Mouse (Mus musculus): ENCODE data around the gene Nfix. TPM values are rescaled to one million over a fixed set of nuclear protein-coding genes. Genes with fewer than 3 reads are reported as not detected.

The Nfix gene
- polyA plus RNA-seq, 1 experiment from 2014 or later: 61.4 TPM

DNA sequence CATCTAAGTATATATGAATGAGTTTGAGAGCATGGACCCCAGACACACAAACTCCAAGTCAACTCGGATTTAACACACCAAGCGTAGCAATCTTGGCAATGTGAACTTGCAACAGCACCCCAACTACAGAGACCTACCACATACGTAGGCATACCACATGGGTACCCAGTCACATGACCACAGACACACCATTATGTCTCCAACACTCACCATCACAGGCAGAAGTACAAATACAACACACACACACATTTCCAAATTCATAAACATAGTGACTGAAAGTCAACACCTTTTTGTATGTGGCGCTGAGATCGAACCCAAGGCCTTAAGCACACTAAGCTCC lies 9.8 kb upstream of the Nfix start:
- Histone ChIP-seq H3K36me3 (no peaks in the 10 kb centered on the region), H3K27me3 (peaks cover 30% of the 10 kb centered on the region), H3K4me1 (peaks cover 22% of the 10 kb centered on the region), H3K4me3 (replicated peaks) (no peak overlapping the region), H3K9ac (no peak overlapping the region), H3K9me3 (replicated peaks) (no peaks in the 10 kb centered on the region), H3K27ac (replicated peaks) (no peak overlapping the region), H3K4me2 (replicated peaks) (no peak overlapping the region)
- 78% methylated on average over 5 of the region's 5 CpGs for WGBS
- no peak for ATAC-seq (ENCODE audit: insufficient number of reproducible peaks, low FRiP score, low TSS enrichment, low read depth)

- Histone ChIP-seq H3K27me3 (peaks cover 30% of the 10 kb centered on the region), H3K27ac (replicated peaks) (no peak overlapping the region), H3K9ac (no peak overlapping the region), H3K4me1 (peaks cover 17% of the 10 kb centered on the region), H3K4me2 (replicated peaks) (no peak overlapping the region), H3K36me3 (no peaks in the 10 kb centered on the region), H3K4me3 (replicated peaks) (no peak overlapping the region), H3K9me3 (replicated peaks) (no peaks in the 10 kb centered on the region)
- WGBS: 61% methylated on average over 12 of the region's 12 CpGs
- no peak for ATAC-seq (ENCODE audit: insufficient number of reproducible peaks, low FRiP score, low TSS enrichment, low read depth)
These were observed 9.2 kb upstream of the Nfix start for GRCm38 (mm10) chr8:84809109-84809940.

DNA sequence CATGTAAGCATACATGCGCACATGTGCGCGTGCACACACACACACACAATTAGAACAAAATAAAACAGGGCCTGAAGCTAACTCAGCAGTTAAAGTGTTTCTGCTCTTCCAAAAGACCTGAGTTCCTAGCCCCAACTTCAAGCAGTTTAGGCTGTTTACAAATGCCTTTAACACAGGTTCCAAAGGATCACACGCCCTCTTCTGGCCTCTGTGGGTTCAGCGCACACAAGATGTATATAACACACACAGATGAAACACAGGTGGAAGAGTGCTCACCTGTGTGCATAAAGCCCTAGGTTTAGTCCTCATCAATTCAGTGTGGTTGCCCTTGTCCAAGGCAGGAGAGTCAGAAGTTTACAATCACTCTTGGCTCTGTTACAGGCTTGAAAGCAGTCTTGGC lies 5.9 kb upstream of the Nfix start:
- WGBS: 93% methylated on average over 5 of the region's 5 CpGs
- H3K9ac ChIP-seq: no peak overlapping the region
- H3K4me1 ChIP-seq: peaks cover 15% of the 10 kb centered on the region
- no peak overlapping the region for H3K27ac ChIP-seq (replicated peaks)
- H3K4me2 ChIP-seq (replicated peaks): no peak overlapping the region
- H3K9me3 ChIP-seq (replicated peaks): no peaks in the 10 kb centered on the region
- no peak overlapping the region for H3K4me3 ChIP-seq (replicated peaks)
- H3K36me3 ChIP-seq: no peaks in the 10 kb centered on the region
- peaks cover 17% of the 10 kb centered on the region for H3K27me3 ChIP-seq
- no peak for ATAC-seq (ENCODE audit: insufficient number of reproducible peaks, low FRiP score, low TSS enrichment, low read depth)

GRCm38 (mm10) chr8:84799136-84799931 lies 810 bp downstream of the Nfix start:
- Histone ChIP-seq H3K4me1 (peaks cover 58% of the 10 kb centered on the region), H3K9ac (peak overlapping the region; percentile 98), H3K4me3 (replicated peaks) (peak overlapping the region; percentile 83), H3K36me3 (peaks cover 12% of the 10 kb centered on the region; the same call in 1 of the 2 replicates), H3K4me2 (replicated peaks) (peak overlapping the region; percentile 73), H3K9me3 (replicated peaks) (no peaks in the 10 kb centered on the region), H3K27me3 (peaks cover 13% of the 10 kb centered on the region; the same call in 1 of the 2 replicates), H3K27ac (replicated peaks) (peak overlapping the region; percentile 94)
- 0 out of 2 replicates have a peak, but pooled peaks have one; percentile 40 for ATAC-seq (ENCODE audit: insufficient number of reproducible peaks, low FRiP score, low TSS enrichment, low read depth)
- under 1% methylated on average over 85 of the region's 108 CpGs for WGBS

DNA sequence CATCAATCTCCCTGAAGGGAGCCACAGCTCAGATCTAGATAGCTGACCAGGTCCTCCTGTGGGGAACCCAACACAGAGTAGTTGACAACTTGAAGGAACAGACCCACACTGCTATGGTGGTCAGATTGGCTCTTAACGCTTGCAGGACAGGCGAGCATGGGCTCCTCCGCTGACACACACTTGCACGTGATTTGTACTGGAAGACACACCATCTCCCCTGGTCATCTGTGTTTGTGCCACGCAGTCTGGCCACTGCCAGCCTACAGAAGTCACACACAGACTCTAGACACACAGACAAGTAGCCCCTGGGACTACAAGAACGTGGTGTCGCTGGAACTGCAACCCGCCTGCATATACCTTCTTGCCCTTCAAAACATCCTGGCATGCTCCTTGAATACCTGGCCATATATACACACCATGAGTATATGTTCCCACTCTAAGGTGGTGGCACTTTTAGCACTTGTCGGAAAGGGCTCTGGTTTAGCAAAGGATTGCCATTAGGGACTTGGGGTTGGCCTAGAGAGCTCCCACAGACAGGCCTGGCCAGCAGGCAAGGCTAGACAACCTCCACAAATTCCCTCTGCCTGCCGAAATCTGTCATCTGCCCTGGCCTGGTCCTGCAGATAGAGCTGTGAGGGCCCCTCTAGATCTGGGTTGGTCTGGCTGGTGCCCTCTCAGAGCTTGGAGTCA lies 1.6 kb downstream of the Nfix start:
- no peaks in the 10 kb centered on the region for H3K9me3 ChIP-seq (replicated peaks)
- peak overlapping the region; percentile 73 for H3K4me2 ChIP-seq (replicated peaks)
- 49% methylated on average over 10 of the region's 10 CpGs for WGBS
- peak overlapping the region; percentile 94 for H3K27ac ChIP-seq (replicated peaks)
- peak overlapping the region; percentile 98 for H3K9ac ChIP-seq
- peaks cover 12% of the 10 kb centered on the region; the same call in 1 of the 2 replicates for H3K36me3 ChIP-seq
- peaks cover 13% of the 10 kb centered on the region; the same call in 1 of the 2 replicates for H3K27me3 ChIP-seq
- ATAC-seq (ENCODE audit: insufficient number of reproducible peaks, low FRiP score, low TSS enrichment, low read depth): no peak
- peaks cover 66% of the 10 kb centered on the region for H3K4me1 ChIP-seq
- H3K4me3 ChIP-seq (replicated peaks): peak overlapping the region; percentile 83

DNA sequence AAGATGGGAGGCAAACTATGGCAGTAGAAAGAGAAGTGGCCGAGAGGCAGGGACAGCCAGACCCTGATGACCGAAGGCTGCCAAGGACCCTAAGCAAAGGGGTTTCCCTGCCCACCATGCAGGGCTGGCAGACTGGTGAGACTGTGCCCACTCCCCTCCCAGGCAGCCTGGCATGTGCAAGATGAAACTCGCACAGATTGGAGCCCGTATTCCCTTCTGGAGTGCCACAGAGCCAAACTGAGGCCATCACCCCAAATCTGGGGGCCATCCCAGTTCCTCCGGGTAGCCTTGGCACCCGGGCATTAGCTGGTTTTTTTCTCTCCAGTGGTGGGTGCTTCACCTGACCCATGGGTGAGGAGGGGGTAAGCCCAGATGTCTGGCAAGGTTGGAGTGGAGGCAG lies 2.2 kb downstream of the Nfix start:
- Histone ChIP-seq H3K4me3 (replicated peaks) (peak overlapping the region; percentile 83), H3K27me3 (peaks cover 13% of the 10 kb centered on the region; the same call in 1 of the 2 replicates), H3K4me1 (peaks cover 68% of the 10 kb centered on the region), H3K9me3 (replicated peaks) (no peaks in the 10 kb centered on the region), H3K27ac (replicated peaks) (no peak overlapping the region), H3K36me3 (peaks cover 12% of the 10 kb centered on the region; the same call in 1 of the 2 replicates), H3K4me2 (replicated peaks) (peak overlapping the region; percentile 73), H3K9ac (no peak overlapping the region)
- no peak for ATAC-seq (ENCODE audit: insufficient number of reproducible peaks, low FRiP score, low TSS enrichment, low read depth)
- WGBS: 71% methylated on average over 6 of the region's 6 CpGs

GRCm38 (mm10) chr8:84797256-84797797 lies 2.8 kb downstream of the Nfix start:
- Histone ChIP-seq H3K4me3 (replicated peaks) (peak overlapping the region; percentile 83; the same call in 1 of the 2 replicates), H3K9ac (no peak overlapping the region), H3K9me3 (replicated peaks) (no peaks in the 10 kb centered on the region), H3K27me3 (peaks cover 13% of the 10 kb centered on the region; the same call in 1 of the 2 replicates), H3K27ac (replicated peaks) (no peak overlapping the region), H3K4me1 (peaks cover 74% of the 10 kb centered on the region), H3K36me3 (peaks cover 12% of the 10 kb centered on the region; the same call in 1 of the 2 replicates), H3K4me2 (replicated peaks) (peak overlapping the region; percentile 73; the same call in 1 of the 2 replicates)
- no peak for ATAC-seq (ENCODE audit: insufficient number of reproducible peaks, low FRiP score, low TSS enrichment, low read depth)
- WGBS: 72% methylated on average over 15 of the region's 15 CpGs

GRCm38 (mm10) chr8:84794486-84794885 lies 5.7 kb downstream of the Nfix start:
- Histone ChIP-seq H3K27ac (replicated peaks) (peak overlapping the region; percentile 85), H3K4me2 (replicated peaks) (peak overlapping the region; percentile 45), H3K9ac (no peak overlapping the region), H3K4me3 (replicated peaks) (0 out of 2 replicates have a peak overlapping the region, but pooled peaks have one; percentile 8), H3K4me1 (peaks cover 94% of the 10 kb centered on the region), H3K36me3 (peaks cover 12% of the 10 kb centered on the region; the same call in 1 of the 2 replicates), H3K27me3 (peaks cover 13% of the 10 kb centered on the region; the same call in 1 of the 2 replicates), H3K9me3 (replicated peaks) (no peaks in the 10 kb centered on the region)
- WGBS: 46% methylated on average over 7 of the region's 7 CpGs
- ATAC-seq (ENCODE audit: insufficient number of reproducible peaks, low FRiP score, low TSS enrichment, low read depth): no peak

DNA sequence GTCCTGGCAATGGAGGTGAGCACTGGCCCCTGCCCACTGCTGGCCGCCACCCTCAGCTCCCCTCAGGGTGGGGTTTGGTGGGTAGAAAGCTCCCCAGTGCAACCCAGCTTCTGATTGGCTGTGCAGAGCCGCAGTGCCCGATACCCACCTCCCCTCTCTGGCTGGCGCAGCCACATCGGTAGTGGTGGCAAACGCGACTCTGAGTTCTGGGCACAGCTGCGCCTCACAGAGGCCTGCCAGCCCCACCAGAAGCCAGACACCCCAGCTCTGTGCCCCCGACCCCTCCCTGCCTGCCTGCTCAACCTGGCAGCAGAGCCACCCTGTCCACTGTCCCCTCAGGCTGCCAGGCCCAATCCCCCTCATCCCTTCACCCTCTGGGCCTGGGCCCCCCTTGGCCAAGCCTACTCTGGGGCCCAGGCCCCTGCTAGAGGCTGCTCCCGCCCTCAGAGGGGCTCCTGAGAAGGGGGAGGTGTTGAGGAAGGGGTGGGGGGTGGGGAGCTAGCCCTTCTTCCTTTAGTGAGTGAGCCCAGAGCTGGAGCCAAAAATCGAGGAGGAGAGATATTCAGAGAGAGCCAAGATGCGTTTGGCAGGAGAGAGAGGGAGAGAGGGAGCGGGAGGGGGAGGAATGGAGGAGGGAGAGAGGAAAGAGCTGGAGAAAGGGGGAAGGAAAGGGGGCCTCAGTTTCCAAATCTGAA lies 6.2 kb downstream of the Nfix start:
- Histone ChIP-seq H3K4me2 (replicated peaks) (peak overlapping the region; percentile 45), H3K9me3 (replicated peaks) (no peaks in the 10 kb centered on the region), H3K36me3 (peaks cover 12% of the 10 kb centered on the region; the same call in 1 of the 2 replicates), H3K4me3 (replicated peaks) (peak overlapping the region; percentile 20), H3K9ac (peak overlapping the region; percentile 2; the same call in 1 of the 2 replicates), H3K27ac (replicated peaks) (peak overlapping the region; percentile 85), H3K4me1 (peaks cover 97% of the 10 kb centered on the region), H3K27me3 (peaks cover 13% of the 10 kb centered on the region; the same call in 1 of the 2 replicates)
- 41% methylated on average over 13 of the region's 13 CpGs for WGBS
- peak; percentile 75 for ATAC-seq (ENCODE audit: insufficient number of reproducible peaks, low FRiP score, low TSS enrichment, low read depth)

DNA sequence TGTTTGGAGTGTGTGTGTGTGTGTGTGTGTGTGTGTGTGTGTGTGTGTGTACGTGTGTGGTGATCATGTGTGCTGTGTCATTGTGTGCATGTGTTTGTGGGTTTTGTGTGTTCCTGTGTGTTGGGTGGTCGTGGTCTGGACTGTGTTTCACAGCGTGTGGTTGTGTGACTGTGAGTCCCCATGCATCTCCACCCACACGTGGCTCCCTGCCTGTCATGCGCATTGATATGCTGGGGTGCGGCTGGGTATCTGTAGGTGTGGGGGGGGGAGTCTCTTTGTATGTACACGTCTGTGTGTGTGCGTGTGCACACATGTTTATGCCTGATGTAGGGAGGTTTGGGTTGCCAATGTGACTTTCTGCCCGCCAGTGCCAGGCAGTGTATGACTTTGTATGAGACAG lies 7.0 kb downstream of the Nfix start:
- no peaks in the 10 kb centered on the region for H3K9me3 ChIP-seq (replicated peaks)
- no peak overlapping the region for H3K4me3 ChIP-seq (replicated peaks)
- H3K9ac ChIP-seq: no peak overlapping the region
- peak overlapping the region; percentile 85; the same call in 1 of the 2 replicates for H3K27ac ChIP-seq (replicated peaks)
- 83% methylated on average over 9 of the region's 9 CpGs for WGBS
- H3K27me3 ChIP-seq: peaks cover 9% of the 10 kb centered on the region
- H3K36me3 ChIP-seq: peaks cover 12% of the 10 kb centered on the region; the same call in 1 of the 2 replicates
- peaks cover 97% of the 10 kb centered on the region for H3K4me1 ChIP-seq
- no peak for ATAC-seq (ENCODE audit: insufficient number of reproducible peaks, low FRiP score, low TSS enrichment, low read depth)
- peak overlapping the region; percentile 45; the same call in 1 of the 2 replicates for H3K4me2 ChIP-seq (replicated peaks)
